Mouse (Mus musculus) G1E (cell line): ENCODE results near the gene Cdh11. TPM values are rescaled to one million over a fixed set of nuclear protein-coding genes. Genes with fewer than 3 reads are reported as not detected.

Source experiments
- ATAC-seq: 2 replicates; pipeline ENCODE4 v1.8.0; 2016; ENCODE audit warnings: mild to moderate bottlenecking; ENCODE audit not compliant: insufficient number of reproducible peaks, poor library complexity, low FRiP score, severe bottlenecking; ENCODE audit errors: extremely low read depth
- DNase-seq: peaks from one replicate; pipeline ENCODE4 v3.0.0; 2012; ENCODE audit warnings: low spot score
- H3K27me3 ChIP-seq: 2 replicates; pipeline ENCODE4 v1.6.1; 2012; ENCODE audit warnings: mild to moderate bottlenecking, low read length, inconsistent platforms; ENCODE audit not compliant: insufficient read depth
- H3K36me3 ChIP-seq: replicated peaks from 2 replicates; pipeline ENCODE3; 2012; ENCODE audit warnings: mild to moderate bottlenecking, inconsistent platforms
- H3K4me1 ChIP-seq: 2 replicates; pipeline ENCODE4 v1.6.1; 2012; ENCODE audit warnings: low read depth, low read length, inconsistent platforms, mixed read lengths; ENCODE audit not compliant: insufficient read depth
- H3K4me3 ChIP-seq: 2 replicates; pipeline ENCODE4 v1.5.1; 2012; ENCODE audit warnings: low read depth, mild to moderate bottlenecking, inconsistent platforms, low read length, moderate library complexity, mixed read lengths
- H3K9me3 ChIP-seq: replicated peaks from 2 replicates; pipeline ENCODE4 v1.6.1; 2012; ENCODE audit warnings: inconsistent platforms
- CTCF ChIP-seq: IDR thresholded peaks from 2 replicates; pipeline ENCODE4 v1.5.1; 2012; ENCODE audit warnings: low read depth, low read length, inconsistent platforms, mixed read lengths
- GATA1 ChIP-seq: IDR thresholded peaks from 2 replicates; pipeline ENCODE4 v1.6.1; 2012; ENCODE audit warnings: borderline replicate concordance, low read length, inconsistent platforms, mixed read lengths
- GATA2 ChIP-seq: IDR thresholded peaks from 2 replicates; pipeline ENCODE4 v1.6.1; 2012; ENCODE audit warnings: low read depth, low read length, inconsistent platforms, borderline replicate concordance
- POLR2AphosphoS5 ChIP-seq: IDR thresholded peaks from 2 replicates; pipeline ENCODE4 v1.6.1; 2012; ENCODE audit warnings: low read depth, low read length, inconsistent platforms; ENCODE audit not compliant: insufficient replicate concordance
- TAL1 ChIP-seq: conservative IDR thresholded peaks from 2 replicates; pipeline ENCODE4 v1.6.1; 2012; ENCODE audit warnings: low read depth, low read length, inconsistent platforms, mixed read lengths
- polyA plus RNA-seq: library from polyadenylated mRNA; stranded (reverse); fragments of >175 nt; gene quantifications from 2 replicates; pipeline ENCODE4 v1.2.3, GENCODE M21; 2012
- total RNA-seq, 2 experiments: library from RNA; stranded (forward) in 1 of 2; stranded (reverse) in 1 of 2; fragments of 200-1000 nt in 1 of 2; fragments of >200 nt in 1 of 2; fragmentation: Nextera tagmentation in 1 of 2; gene quantifications; 2 replicates each; pipeline ENCODE4 v1.2.3; 2014 to 2017

The Cdh11 gene
- total and polyA plus RNA-seq, 3 experiments, result 0.11 TPM; not detected in 2

GRCm38 (mm10) chr8:102742940-102743339 lies 42.5 kb downstream of the Cdh11 start:
- Histone ChIP-seq H3K27me3 (no peaks in the 10 kb centered on the region), H3K4me1 (no peaks in the 10 kb centered on the region), H3K9me3 (peaks cover 21% of the 10 kb centered on the region), H3K4me3 (no peak overlapping the region), H3K36me3 (no peaks in the 10 kb centered on the region)
- no peak for ATAC-seq
- TF ChIP-seq GATA1, result no peak
- TF ChIP-seq GATA2, result no peak
- TF ChIP-seq TAL1, result no peak
- TF ChIP-seq CTCF, result no peak
- TF ChIP-seq POLR2AphosphoS5, result no peak
- DNase-seq, result no peak

DNA sequence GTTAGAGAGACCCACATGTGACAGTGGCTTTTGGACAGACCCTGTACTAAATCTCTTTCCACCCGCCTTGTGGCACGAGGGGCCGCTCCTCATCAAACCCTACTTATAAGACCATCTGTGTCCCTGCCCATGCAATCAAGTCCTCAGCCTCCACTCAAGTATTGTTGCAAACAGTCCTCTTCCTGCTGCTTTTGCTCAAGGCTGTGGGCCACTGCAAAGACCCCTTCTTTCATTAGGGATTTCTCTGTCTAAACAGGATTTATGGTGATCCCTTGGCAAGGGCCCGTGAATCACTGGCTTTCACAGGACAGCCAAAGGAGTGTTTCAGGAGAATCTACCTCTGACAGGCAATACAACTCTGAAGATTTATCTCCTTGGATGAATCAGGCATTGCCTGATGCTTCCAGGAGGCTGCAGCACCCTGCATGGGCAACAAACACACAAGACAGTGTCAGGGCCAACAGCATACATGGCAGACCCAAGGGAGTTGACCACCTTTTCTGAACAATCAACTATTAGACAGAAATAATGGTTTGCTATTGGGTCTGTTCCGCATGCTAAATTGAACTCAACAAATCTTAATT lies 43.3 kb downstream of the Cdh11 start:
- no peaks in the 10 kb centered on the region for H3K36me3 ChIP-seq
- H3K4me1 ChIP-seq, result no peaks in the 10 kb centered on the region
- no peaks in the 10 kb centered on the region for H3K27me3 ChIP-seq
- no peak for DNase-seq
- H3K9me3 ChIP-seq, result peaks cover 22% of the 10 kb centered on the region
- no peak for ATAC-seq
- TF ChIP-seq TAL1 (no peak), GATA2 (no peak), GATA1 (no peak), CTCF (no peak), POLR2AphosphoS5 (no peak)
- H3K4me3 ChIP-seq, result no peak overlapping the region

GRCm38 (mm10) chr8:102740963-102741362 lies 44.5 kb downstream of the Cdh11 start:
- Histone ChIP-seq H3K4me1 (no peaks in the 10 kb centered on the region), H3K9me3 (peaks cover 30% of the 10 kb centered on the region), H3K36me3 (no peaks in the 10 kb centered on the region), H3K27me3 (no peaks in the 10 kb centered on the region), H3K4me3 (no peak overlapping the region)
- TF ChIP-seq TAL1 (no peak), GATA2 (no peak), GATA1 (no peak)
- ATAC-seq (no peak), DNase-seq (no peak)

GRCm38 (mm10) chr8:102738961-102739487 lies 46.4 kb downstream of the Cdh11 start:
- no peak for DNase-seq
- Histone ChIP-seq H3K4me3 (no peak overlapping the region), H3K9me3 (peaks cover 30% of the 10 kb centered on the region), H3K27me3 (no peaks in the 10 kb centered on the region), H3K4me1 (no peaks in the 10 kb centered on the region), H3K36me3 (no peaks in the 10 kb centered on the region)
- TF ChIP-seq GATA1 (no peak), POLR2AphosphoS5 (no peak), GATA2 (no peak), CTCF (no peak)
- ATAC-seq, result no peak

- no peaks in the 10 kb centered on the region for H3K36me3 ChIP-seq
- H3K4me3 ChIP-seq, result no peak overlapping the region
- TF ChIP-seq TAL1 (no peak), POLR2AphosphoS5 (no peak), GATA2 (no peak), GATA1 (no peak), CTCF (no peak)
- no peaks in the 10 kb centered on the region for H3K4me1 ChIP-seq
- H3K27me3 ChIP-seq, result no peaks in the 10 kb centered on the region
- DNase-seq (no peak), ATAC-seq (no peak)
- peaks cover 36% of the 10 kb centered on the region for H3K9me3 ChIP-seq
These were observed 47.0 kb downstream of the Cdh11 start for GRCm38 (mm10) chr8:102738395-102738794.

GRCm38 (mm10) chr8:102734419-102734818 lies 51.0 kb downstream of the Cdh11 start:
- no peaks in the 10 kb centered on the region for H3K4me1 ChIP-seq
- peaks cover 28% of the 10 kb centered on the region for H3K9me3 ChIP-seq
- H3K36me3 ChIP-seq, result no peaks in the 10 kb centered on the region
- no peak overlapping the region for H3K4me3 ChIP-seq
- no peak for ATAC-seq
- no peak for TF ChIP-seq POLR2AphosphoS5
- TF ChIP-seq GATA1, result no peak
- TF ChIP-seq CTCF, result no peak
- TF ChIP-seq TAL1, result no peak
- no peaks in the 10 kb centered on the region for H3K27me3 ChIP-seq
- DNase-seq, result no peak

- TF ChIP-seq CTCF (no peak), POLR2AphosphoS5 (no peak), GATA1 (no peak), GATA2 (no peak), TAL1 (no peak)
- DNase-seq, result no peak
- no peaks in the 10 kb centered on the region for H3K4me1 ChIP-seq
These were observed 59.1 kb downstream of the Cdh11 start for GRCm38 (mm10) chr8:102726206-102726935.

More at GRCm38 (mm10) chr8:102726206-102726935, 59.1 kb downstream of the Cdh11 start:
- peaks cover 5% of the 10 kb centered on the region; the same call in 1 of the 2 replicates for H3K9me3 ChIP-seq
- H3K36me3 ChIP-seq, result no peaks in the 10 kb centered on the region
- H3K4me3 ChIP-seq, result no peak overlapping the region
- no peak for ATAC-seq
- H3K27me3 ChIP-seq, result no peaks in the 10 kb centered on the region
